Mouse (Mus musculus) limb, embryonic 15.5 days (tissue): Measurements from ENCODE around the gene Pfdn2. TPM values are rescaled to one million over a fixed set of nuclear protein-coding genes. Genes with fewer than 3 reads are reported as not detected.

Source experiments
- ATAC-seq: fragments of 200-750 bp; cut with Nextera tagmentation; 2 replicates; pipeline ENCODE4 v1.8.0; 2017; ENCODE audit warnings: low read depth, moderate TSS enrichment; ENCODE audit not compliant: insufficient number of reproducible peaks, low FRiP score, low TSS enrichment
- H3K27ac ChIP-seq: fragments of 300-500 bp; sonication (generic); 2 replicates; pipeline ENCODE4 v1.5.1; 2015; ENCODE audit warnings: moderate library complexity, mild to moderate bottlenecking, inconsistent platforms
- H3K27me3 ChIP-seq: fragments of 300-500 bp; sonication (generic); 2 replicates; pipeline ENCODE4 v1.6.1; 2015; ENCODE audit warnings: inconsistent platforms
- H3K36me3 ChIP-seq: fragments of 300-500 bp; sonication (generic); 2 replicates; pipeline ENCODE4 v1.6.1; 2015; ENCODE audit warnings: inconsistent platforms
- H3K4me1 ChIP-seq: fragments of 300-500 bp; sonication (generic); 2 replicates; pipeline ENCODE4 v1.6.1; 2015; ENCODE audit warnings: inconsistent platforms
- H3K4me2 ChIP-seq: fragments of 300-500 bp; sonication (generic); 2 replicates; pipeline ENCODE4 v1.6.1; 2015; ENCODE audit warnings: mild to moderate bottlenecking, inconsistent platforms
- H3K4me3 ChIP-seq: fragments of 300-500 bp; sonication (generic); 2 replicates; pipeline ENCODE4 v1.5.1; 2015; ENCODE audit warnings: mild to moderate bottlenecking, inconsistent platforms
- H3K9ac ChIP-seq: fragments of 300-500 bp; sonication (generic); 2 replicates; pipeline ENCODE4 v1.6.1; 2015; ENCODE audit warnings: inconsistent platforms
- H3K9me3 ChIP-seq: fragments of 300-500 bp; sonication (generic); 2 replicates; pipeline ENCODE4 v1.6.1; 2016; ENCODE audit warnings: inconsistent platforms
- WGBS: fragments of 180-500 bp; shearing (Covaris S2); methylation state at CpG from one replicate; pipeline ENCODE4 v1.1.7; 2015; 5-methylcytosine and 5-hydroxymethylcytosine counted together
- polyA plus RNA-seq: library from polyadenylated mRNA; unstranded; fragments of >200 nt; fragmentation: Nextera tagmentation; extraction: Ambion mirVana; gene quantifications from 2 replicates; pipeline ENCODE4 v1.2.1, GENCODE M21; 2015

Pfdn2 gene
- polyA plus RNA-seq, 1 experiment from 2014 or later = 93.0 TPM

- Histone ChIP-seq H3K9ac (peak overlapping the region; percentile 92), H3K9me3 (no peaks in the 10 kb centered on the region), H3K4me3 (peak overlapping the region; percentile 83), H3K36me3 (peaks cover 10% of the 10 kb centered on the region; the same call in 1 of the 2 replicates), H3K4me1 (peaks cover 32% of the 10 kb centered on the region), H3K4me2 (peak overlapping the region; percentile 59), H3K27ac (peak overlapping the region; percentile 99), H3K27me3 (no peaks in the 10 kb centered on the region)
- ATAC-seq = peak; percentile 89
- WGBS = under 1% methylated on average over 48 of the region's 61 CpGs
Observed at GRCm38 (mm10) chr1:171329433-171330215, 15.8 kb upstream of the Pfdn2 start.

- H3K4me1 ChIP-seq = peaks cover 32% of the 10 kb centered on the region
- ATAC-seq = no peak
- under 1% methylated on average over 4 of the region's 4 CpGs for WGBS
- peaks cover 6% of the 10 kb centered on the region; the same call in 1 of the 2 replicates for H3K36me3 ChIP-seq
- no peaks in the 10 kb centered on the region for H3K27me3 ChIP-seq
- peak overlapping the region; percentile 99 for H3K27ac ChIP-seq
- no peaks in the 10 kb centered on the region for H3K9me3 ChIP-seq
- peak overlapping the region; percentile 83 for H3K4me3 ChIP-seq
- peak overlapping the region; percentile 92 for H3K9ac ChIP-seq
- peak overlapping the region; percentile 59 for H3K4me2 ChIP-seq
Observed at GRCm38 (mm10) chr1:171330216-171330560, 15.3 kb upstream of the Pfdn2 start.

GRCm38 (mm10) chr1:171342262-171343207 lies 2.9 kb upstream of the Pfdn2 start:
- peaks cover 21% of the 10 kb centered on the region for H3K4me1 ChIP-seq
- 94% methylated on average over 16 of the region's 16 CpGs for WGBS
- H3K27ac ChIP-seq = no peak overlapping the region
- H3K27me3 ChIP-seq = no peaks in the 10 kb centered on the region
- no peak overlapping the region for H3K4me3 ChIP-seq
- peaks cover 57% of the 10 kb centered on the region for H3K36me3 ChIP-seq
- no peak overlapping the region for H3K9ac ChIP-seq
- no peak for ATAC-seq
- H3K9me3 ChIP-seq = peaks cover 5% of the 10 kb centered on the region; the same call in 1 of the 2 replicates
- H3K4me2 ChIP-seq = no peak overlapping the region

- Histone ChIP-seq H3K4me2 (peak overlapping the region; percentile 71), H3K27ac (no peak overlapping the region), H3K27me3 (no peaks in the 10 kb centered on the region), H3K9ac (no peak overlapping the region), H3K4me3 (peak overlapping the region; percentile 89; the same call in 1 of the 2 replicates), H3K36me3 (peaks cover 48% of the 10 kb centered on the region), H3K9me3 (peaks cover 5% of the 10 kb centered on the region; the same call in 1 of the 2 replicates), H3K4me1 (peaks cover 24% of the 10 kb centered on the region)
- ATAC-seq = 0 out of 2 replicates have a peak, but pooled peaks have one; percentile 46
- WGBS = 68% methylated on average over 9 of the region's 9 CpGs
Observed at GRCm38 (mm10) chr1:171343922-171344677, 1.4 kb upstream of the Pfdn2 start.

- H3K4me2 ChIP-seq = peak overlapping the region; percentile 71
- peaks cover 42% of the 10 kb centered on the region for H3K36me3 ChIP-seq
- ATAC-seq = no peak
- 72% methylated on average over 9 of the region's 9 CpGs for WGBS
- peaks cover 5% of the 10 kb centered on the region; the same call in 1 of the 2 replicates for H3K9me3 ChIP-seq
- H3K9ac ChIP-seq = peak overlapping the region; percentile 73; the same call in 1 of the 2 replicates
- H3K27ac ChIP-seq = no peak overlapping the region
- H3K27me3 ChIP-seq = no peaks in the 10 kb centered on the region
- H3K4me1 ChIP-seq = peaks cover 24% of the 10 kb centered on the region
- H3K4me3 ChIP-seq = peak overlapping the region; percentile 89
Observed at GRCm38 (mm10) chr1:171344715-171345114, 755 bp upstream of the Pfdn2 start.

- peak overlapping the region; percentile 89 for H3K4me3 ChIP-seq
- no peak for ATAC-seq
- peaks cover 28% of the 10 kb centered on the region for H3K36me3 ChIP-seq
- under 1% methylated on average over 14 of the region's 14 CpGs for WGBS
- peak overlapping the region; percentile 73 for H3K9ac ChIP-seq
- H3K4me2 ChIP-seq = peak overlapping the region; percentile 71
- H3K27ac ChIP-seq = peak overlapping the region; percentile 87; the same call in 1 of the 2 replicates
- H3K4me1 ChIP-seq = peaks cover 28% of the 10 kb centered on the region
- peaks cover 5% of the 10 kb centered on the region; the same call in 1 of the 2 replicates for H3K9me3 ChIP-seq
- H3K27me3 ChIP-seq = no peaks in the 10 kb centered on the region
Observed at GRCm38 (mm10) chr1:171346095-171346450, 603 bp downstream of the Pfdn2 start.

GRCm38 (mm10) chr1:171348665-171349064 lies 3.2 kb downstream of the Pfdn2 start:
- H3K4me3 ChIP-seq = no peak overlapping the region
- no peaks in the 10 kb centered on the region for H3K27me3 ChIP-seq
- H3K4me2 ChIP-seq = no peak overlapping the region
- WGBS = 94% methylated on average over 3 of the region's 3 CpGs
- H3K9ac ChIP-seq = no peak overlapping the region
- peaks cover 5% of the 10 kb centered on the region; the same call in 1 of the 2 replicates for H3K9me3 ChIP-seq
- peaks cover 28% of the 10 kb centered on the region for H3K4me1 ChIP-seq
- no peak for ATAC-seq
- H3K27ac ChIP-seq = no peak overlapping the region
- H3K36me3 ChIP-seq = peaks cover 5% of the 10 kb centered on the region; the same call in 1 of the 2 replicates

- no peak overlapping the region for H3K9ac ChIP-seq
- 91% methylated on average over 2 of the region's 2 CpGs for WGBS
- H3K9me3 ChIP-seq = peaks cover 5% of the 10 kb centered on the region; the same call in 1 of the 2 replicates
- H3K36me3 ChIP-seq = peaks cover 5% of the 10 kb centered on the region; the same call in 1 of the 2 replicates
- H3K27ac ChIP-seq = no peak overlapping the region
- no peak overlapping the region for H3K4me2 ChIP-seq
- peaks cover 23% of the 10 kb centered on the region for H3K4me1 ChIP-seq
- no peak for ATAC-seq
- H3K4me3 ChIP-seq = no peak overlapping the region
- H3K27me3 ChIP-seq = no peaks in the 10 kb centered on the region
Observed at GRCm38 (mm10) chr1:171349210-171349609, 3.7 kb downstream of the Pfdn2 start.

GRCm38 (mm10) chr1:171355812-171356340 lies 10.4 kb downstream of the Pfdn2 start:
- Histone ChIP-seq H3K27ac (no peak overlapping the region), H3K4me1 (peaks cover 10% of the 10 kb centered on the region), H3K27me3 (no peaks in the 10 kb centered on the region), H3K4me3 (no peak overlapping the region), H3K36me3 (peaks cover 24% of the 10 kb centered on the region), H3K4me2 (no peak overlapping the region), H3K9ac (no peak overlapping the region), H3K9me3 (no peaks in the 10 kb centered on the region)
- ATAC-seq = no peak
- WGBS = 74% methylated on average over 5 of the region's 5 CpGs

GRCm38 (mm10) chr1:171356814-171357213 lies 11.3 kb downstream of the Pfdn2 start:
- no peaks in the 10 kb centered on the region for H3K9me3 ChIP-seq
- WGBS = 84% methylated on average over 2 of the region's 2 CpGs
- H3K4me3 ChIP-seq = no peak overlapping the region
- no peak overlapping the region for H3K27ac ChIP-seq
- H3K36me3 ChIP-seq = peaks cover 24% of the 10 kb centered on the region
- H3K27me3 ChIP-seq = no peaks in the 10 kb centered on the region
- no peak overlapping the region for H3K9ac ChIP-seq
- H3K4me1 ChIP-seq = peaks cover 15% of the 10 kb centered on the region
- no peak for ATAC-seq
- no peak overlapping the region for H3K4me2 ChIP-seq

GRCm38 (mm10) chr1:171358421-171358820 lies 13.0 kb downstream of the Pfdn2 start:
- peaks cover 20% of the 10 kb centered on the region for H3K4me1 ChIP-seq
- H3K9ac ChIP-seq = no peak overlapping the region
- ATAC-seq = no peak
- WGBS = 71% methylated on average over 4 of the region's 4 CpGs
- H3K27me3 ChIP-seq = no peaks in the 10 kb centered on the region
- H3K36me3 ChIP-seq = peaks cover 24% of the 10 kb centered on the region
- no peaks in the 10 kb centered on the region for H3K9me3 ChIP-seq
- H3K4me2 ChIP-seq = no peak overlapping the region
- H3K27ac ChIP-seq = no peak overlapping the region
- no peak overlapping the region for H3K4me3 ChIP-seq
